Mouse (Mus musculus) heart, embryonic 14.5 days (tissue): ENCODE data around the gene Sidt1. TPM values are rescaled to one million over a fixed set of nuclear protein-coding genes. Genes with fewer than 3 reads are reported as not detected.
"Not testable (repeated sequence)": the region's sequence is repeated elsewhere in the genome, so short reads cannot be mapped to it uniquely, and the experiment has no call there.

Experiments used
- ATAC-seq: fragments of 200-750 bp; cut with Nextera tagmentation; 2 replicates; pipeline ENCODE4 v1.8.0; 2017; ENCODE audit warnings: low read depth, moderate TSS enrichment; ENCODE audit not compliant: insufficient number of reproducible peaks, insufficient read depth, low FRiP score
- H3K27ac ChIP-seq, 2 experiments: fragments of 200-500 bp in 1 of 2; fragments of 300-500 bp in 1 of 2; sonication (generic) in 1 of 2; replicated peaks in 1 of 2; 2 replicates each; pipeline ENCODE4 v1.5.1; 2012 to 2014; ENCODE audit warnings: low read depth in 2 of 2, low read length in 2 of 2, control low read depth in 1 of 2, mild to moderate bottlenecking in 1 of 2, mixed read lengths in 1 of 2; ENCODE audit not compliant: control insufficient read depth in 1 of 2, insufficient read depth in 1 of 2
- H3K27me3 ChIP-seq: fragments of 300-500 bp; sonication (generic); 2 replicates; pipeline ENCODE4 v1.6.1; 2014; ENCODE audit warnings: mild to moderate bottlenecking, low read length, control low read depth; ENCODE audit not compliant: control insufficient read depth, insufficient read depth
- H3K36me3 ChIP-seq: fragments of 300-500 bp; sonication (generic); 2 replicates; pipeline ENCODE4 v1.6.1; 2014; ENCODE audit warnings: mild to moderate bottlenecking, control low read depth, low read length, mixed read lengths; ENCODE audit not compliant: control insufficient read depth, insufficient read depth
- H3K4me1 ChIP-seq, 2 experiments: fragments of 200-500 bp in 1 of 2; fragments of 300-500 bp in 1 of 2; sonication (generic) in 1 of 2; 2 replicates each; pipeline ENCODE4 v1.6.1; 2012 to 2014; ENCODE audit warnings: low read length in 2 of 2, control low read depth in 1 of 2, mixed read lengths in 1 of 2; ENCODE audit not compliant: control insufficient read depth in 2 of 2, insufficient read depth in 2 of 2
- H3K4me2 ChIP-seq: fragments of 300-500 bp; sonication (generic); 2 replicates; pipeline ENCODE4 v1.6.1; 2014; ENCODE audit warnings: mild to moderate bottlenecking, low read length
- H3K4me3 ChIP-seq, 2 experiments: fragments of 200-500 bp in 1 of 2; fragments of 300-500 bp in 1 of 2; sonication (generic) in 1 of 2; 2 replicates each; pipeline ENCODE4 v1.5.1; 2012 to 2014; ENCODE audit warnings: low read length in 2 of 2, mild to moderate bottlenecking in 2 of 2, control low read depth in 1 of 2, low read depth in 1 of 2, moderate library complexity in 1 of 2; ENCODE audit not compliant: control insufficient read depth in 1 of 2, insufficient read depth in 1 of 2
- H3K9ac ChIP-seq: fragments of 300-500 bp; sonication (generic); 2 replicates; pipeline ENCODE4 v1.6.1; 2014; ENCODE audit warnings: mild to moderate bottlenecking, low read length
- H3K9me3 ChIP-seq: fragments of 300-500 bp; sonication (generic); 2 replicates; pipeline ENCODE4 v1.6.1; 2016; ENCODE audit warnings: low read length, control low read depth; ENCODE audit not compliant: control insufficient read depth
- WGBS: fragments of 180-500 bp; shearing (Covaris S2); extraction: QIAGEN DNeasy Blood & Tissue Kit; methylation state at CpG from one replicate; pipeline ENCODE4 v1.1.7; 2014; 5-methylcytosine and 5-hydroxymethylcytosine counted together
- polyA plus RNA-seq: library from polyadenylated mRNA; unstranded; fragments of >200 nt; fragmentation: Nextera tagmentation; extraction: Ambion mirVana; gene quantifications from 2 replicates; pipeline ENCODE4 v1.2.1, GENCODE M21; 2014

The Sidt1 gene
- polyA plus RNA-seq, 1 experiment from 2014 or later, result not detected

DNA sequence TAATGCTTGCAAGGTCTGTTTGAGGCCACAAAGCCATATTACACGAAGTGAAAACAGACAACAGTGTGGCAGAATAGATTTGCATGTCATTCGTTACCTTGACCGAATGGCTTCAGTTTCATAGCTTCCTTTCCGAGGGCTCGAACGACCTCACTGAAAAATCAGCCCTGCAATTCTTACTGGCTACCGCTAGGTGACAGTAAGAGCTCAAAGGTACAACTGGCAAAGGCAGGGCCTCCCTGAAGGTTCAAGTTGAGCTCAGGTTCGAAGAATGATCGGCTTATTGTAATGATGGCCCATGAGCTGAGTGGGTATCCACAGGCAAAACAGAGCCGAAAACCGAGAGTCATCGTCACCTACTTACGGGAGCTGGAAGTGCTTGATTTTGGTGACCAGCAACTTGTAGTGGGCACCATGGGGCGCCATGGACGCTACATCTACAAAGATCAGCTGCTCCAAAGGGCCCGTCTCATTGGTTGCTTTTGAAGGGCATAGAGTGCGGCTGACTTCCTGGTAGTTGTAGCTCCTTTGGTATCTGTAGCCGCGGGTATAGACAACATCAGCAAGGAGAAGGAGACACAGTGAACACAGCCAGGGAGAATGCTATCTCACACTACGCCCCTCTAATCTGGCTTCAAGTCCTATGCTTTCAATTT lies 33.4 kb downstream of the Sidt1 start:
- no peaks in the 10 kb centered on the region for H3K4me1 ChIP-seq
- no peaks in the 10 kb centered on the region for H3K27me3 ChIP-seq
- WGBS, result 75% methylated on average over 20 of the region's 20 CpGs
- no peaks in the 10 kb centered on the region for H3K36me3 ChIP-seq
- H3K4me2 ChIP-seq, result no peak overlapping the region
- H3K27ac ChIP-seq, result no peak overlapping the region
- no peak overlapping the region for H3K4me3 ChIP-seq
- no peak for ATAC-seq
- no peak overlapping the region for H3K9ac ChIP-seq
- H3K9me3 ChIP-seq, result no peaks in the 10 kb centered on the region

GRCm38 (mm10) chr16:44293960-44294359 lies 39.0 kb downstream of the Sidt1 start:
- Histone ChIP-seq H3K9ac (no peak overlapping the region), H3K36me3 (no peaks in the 10 kb centered on the region)
- ATAC-seq, result no peak

GRCm38 (mm10) chr16:44292681-44293080 lies 40.3 kb downstream of the Sidt1 start:
- H3K9me3 ChIP-seq, H3K4me1 ChIP-seq, H3K9ac ChIP-seq, H3K36me3 ChIP-seq, H3K27ac ChIP-seq, H3K4me3 ChIP-seq, H3K27me3 ChIP-seq, ATAC-seq, H3K4me2 ChIP-seq: not testable (repeated sequence)
- 88% methylated on average over 2 of the region's 2 CpGs for WGBS

More at GRCm38 (mm10) chr16:44293960-44294359, 39.0 kb downstream of the Sidt1 start:
- no peaks in the 10 kb centered on the region for H3K27me3 ChIP-seq
- H3K9me3 ChIP-seq, result no peaks in the 10 kb centered on the region
- H3K27ac ChIP-seq, result no peak overlapping the region
- H3K4me3 ChIP-seq, result no peak overlapping the region
- H3K4me1 ChIP-seq, result no peaks in the 10 kb centered on the region
- no peak overlapping the region for H3K4me2 ChIP-seq

- Histone ChIP-seq H3K9ac (no peak overlapping the region), H3K4me3 (no peak overlapping the region), H3K4me2 (no peak overlapping the region), H3K9me3 (no peaks in the 10 kb centered on the region), H3K4me1 (no peaks in the 10 kb centered on the region), H3K27me3 (no peaks in the 10 kb centered on the region), H3K27ac (no peak overlapping the region), H3K36me3 (no peaks in the 10 kb centered on the region)
- no peak for ATAC-seq
- WGBS, result 78% methylated on average over 4 of the region's 4 CpGs
These were observed 43.9 kb downstream of the Sidt1 start for GRCm38 (mm10) chr16:44289004-44289648.

DNA sequence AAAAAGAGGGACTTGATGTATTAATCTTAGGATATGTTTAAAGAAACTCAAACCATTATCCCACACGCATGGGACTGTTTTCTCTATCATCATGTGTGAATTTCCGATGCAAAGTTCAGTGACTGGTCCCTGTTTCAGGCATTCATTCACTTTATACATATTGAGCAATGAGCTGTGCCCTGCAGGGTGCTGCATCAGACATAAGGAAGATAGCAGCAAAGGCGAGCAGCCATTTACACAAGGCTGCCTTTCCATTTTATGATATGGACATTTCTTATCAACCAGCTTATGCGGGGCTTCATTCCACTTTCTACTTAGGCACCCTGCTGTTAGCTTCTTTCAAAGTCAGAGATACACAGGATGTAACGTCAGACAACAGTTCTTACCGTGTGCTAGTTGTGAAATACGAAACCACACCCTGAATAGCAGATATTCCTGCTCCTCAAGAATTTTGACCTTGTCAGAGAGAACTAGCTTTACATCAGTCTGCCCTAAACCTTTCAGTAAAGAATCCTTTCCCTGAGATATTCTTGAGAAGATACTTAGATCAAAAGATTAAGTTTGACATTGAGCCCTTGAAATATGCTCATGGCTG lies 45.5 kb downstream of the Sidt1 start:
- Histone ChIP-seq H3K27me3 (no peaks in the 10 kb centered on the region), H3K9me3 (no peaks in the 10 kb centered on the region), H3K4me2 (no peak overlapping the region), H3K27ac (no peak overlapping the region), H3K36me3 (no peaks in the 10 kb centered on the region), H3K4me3 (no peak overlapping the region), H3K4me1 (no peaks in the 10 kb centered on the region), H3K9ac (no peak overlapping the region)
- ATAC-seq, result no peak
- WGBS, result 46% methylated on average over 7 of the region's 7 CpGs

- Histone ChIP-seq H3K4me2 (no peak overlapping the region), H3K9me3 (no peaks in the 10 kb centered on the region), H3K36me3 (no peaks in the 10 kb centered on the region), H3K4me3 (no peak overlapping the region), H3K4me1 (no peaks in the 10 kb centered on the region), H3K9ac (no peak overlapping the region), H3K27ac (no peak overlapping the region), H3K27me3 (no peaks in the 10 kb centered on the region)
- no peak for ATAC-seq
- WGBS, result 74% methylated on average over 5 of the region's 5 CpGs
These were observed 50.2 kb downstream of the Sidt1 start for GRCm38 (mm10) chr16:44282614-44283325.

GRCm38 (mm10) chr16:44282036-44282435 lies 51.0 kb downstream of the Sidt1 start:
- Histone ChIP-seq H3K9me3 (no peaks in the 10 kb centered on the region), H3K4me2 (no peak overlapping the region), H3K4me1 (no peaks in the 10 kb centered on the region), H3K9ac (no peak overlapping the region), H3K4me3 (no peak overlapping the region), H3K27me3 (no peaks in the 10 kb centered on the region), H3K36me3 (no peaks in the 10 kb centered on the region), H3K27ac (no peak overlapping the region)
- 64% methylated on average over 3 of the region's 3 CpGs for WGBS
- ATAC-seq, result no peak
